28 mouse cellular contexts compared by ENCODE assay signal in genomic region chr13:46055410-46055809, GRCm38 (mm10).
"Had no signal": no experiment of that assay in that cellular context is flagged by ENCODE, and none has a peak within 500 bp of the region (broad histone marks: within the 10 kb centered on the region; RNA-seq: fewer than 3 reads in every experiment).

No protein-coding gene starts in this region.

- H3K4me3 ChIP-seq: heart, embryonic 10.5 days; heart, embryonic 12.5 days; heart, embryonic 13.5 days; heart, embryonic 15.5 days; hindbrain, embryonic 10.5 days; hindbrain, embryonic 12.5 days; hindbrain, embryonic 13.5 days; hindbrain, embryonic 15.5 days; intestine, embryonic 15.5 days; kidney, embryonic 15.5 days; layer of hippocampus, adult 2 months had no signal

- H3K27ac ChIP-seq: heart, embryonic 10.5 days; heart, embryonic 13.5 days; heart, embryonic 15.5 days; hindbrain, embryonic 10.5 days; hindbrain, embryonic 12.5 days; hindbrain, embryonic 13.5 days; hindbrain, embryonic 14.5 days; hindbrain, embryonic 15.5 days; hindbrain, postnatal 0 days; intestine, embryonic 15.5 days; kidney, embryonic 15.5 days; kidney, postnatal 0 days; layer of hippocampus, adult 2 months had no signal

- DNase-seq: heart, postnatal 10 days; heart, postnatal 14 days; heart, postnatal 36 days; heart, postnatal 4 days; kidney, adult 18-20 months; kidney, postnatal 10 days; kidney, postnatal 14 days; kidney, postnatal 4 days; layer of hippocampus, adult 9-11 months; layer of hippocampus, postnatal 36 days had no signal

- ATAC-seq: hindbrain, embryonic 16.5 days; hindbrain, postnatal 0 days; inflammation-experienced regulatory T-cells, adult 6 months; intestine, embryonic 15.5 days; intestine, embryonic 16.5 days; intestine, postnatal 0 days had no signal
